Mouse (Mus musculus) hindbrain, embryonic 15.5 days (tissue): ENCODE results near the gene Prkcz. TPM values are rescaled to one million over a fixed set of nuclear protein-coding genes. Genes with fewer than 3 reads are reported as not detected.

Experiments
- ATAC-seq: fragments of 200-750 bp; cut with Nextera tagmentation; 2 replicates; pipeline ENCODE4 v1.8.0; 2017; ENCODE audit warnings: low read depth, moderate number of reproducible peaks, moderate TSS enrichment; ENCODE audit not compliant: low FRiP score
- H3K27ac ChIP-seq: fragments of 300-500 bp; sonication (generic); replicated peaks from 2 replicates; pipeline ENCODE4 v1.5.1; 2015; ENCODE audit warnings: mild to moderate bottlenecking, inconsistent platforms
- H3K27me3 ChIP-seq: fragments of 300-500 bp; sonication (generic); 2 replicates; pipeline ENCODE4 v1.6.1; 2015; ENCODE audit warnings: control low read depth, inconsistent platforms
- H3K36me3 ChIP-seq: fragments of 300-500 bp; sonication (generic); 2 replicates; pipeline ENCODE4 v1.6.1; 2015; ENCODE audit warnings: control low read depth, inconsistent platforms
- H3K4me1 ChIP-seq: fragments of 300-500 bp; sonication (generic); replicated peaks from 2 replicates; pipeline ENCODE4 v1.6.1; 2015; ENCODE audit warnings: control low read depth, inconsistent platforms
- H3K4me2 ChIP-seq: fragments of 300-500 bp; sonication (generic); 2 replicates; pipeline ENCODE4 v1.6.1; 2015; ENCODE audit warnings: moderate library complexity, mild to moderate bottlenecking, inconsistent platforms
- H3K4me3 ChIP-seq: fragments of 300-500 bp; sonication (generic); 2 replicates; pipeline ENCODE4 v1.5.1; 2015; ENCODE audit warnings: mild to moderate bottlenecking, inconsistent platforms
- H3K9ac ChIP-seq: fragments of 300-500 bp; sonication (generic); 2 replicates; pipeline ENCODE4 v1.6.1; 2015; ENCODE audit warnings: inconsistent platforms
- H3K9me3 ChIP-seq: fragments of 300-500 bp; sonication (generic); 2 replicates; pipeline ENCODE4 v1.6.1; 2016; ENCODE audit warnings: control low read depth, inconsistent platforms
- WGBS: fragments of 180-500 bp; shearing (Covaris S2); methylation state at CpG from one replicate; pipeline ENCODE4 v1.1.7; 2015; 5-methylcytosine and 5-hydroxymethylcytosine counted together
- polyA plus RNA-seq: library from polyadenylated mRNA; unstranded; fragments of >200 nt; fragmentation: Nextera tagmentation; extraction: Ambion mirVana; gene quantifications from 2 replicates; pipeline ENCODE4 v1.2.1, GENCODE M21; 2015

Prkcz gene
- polyA plus RNA-seq, 1 experiment from 2014 or later = 87.2 TPM

DNA sequence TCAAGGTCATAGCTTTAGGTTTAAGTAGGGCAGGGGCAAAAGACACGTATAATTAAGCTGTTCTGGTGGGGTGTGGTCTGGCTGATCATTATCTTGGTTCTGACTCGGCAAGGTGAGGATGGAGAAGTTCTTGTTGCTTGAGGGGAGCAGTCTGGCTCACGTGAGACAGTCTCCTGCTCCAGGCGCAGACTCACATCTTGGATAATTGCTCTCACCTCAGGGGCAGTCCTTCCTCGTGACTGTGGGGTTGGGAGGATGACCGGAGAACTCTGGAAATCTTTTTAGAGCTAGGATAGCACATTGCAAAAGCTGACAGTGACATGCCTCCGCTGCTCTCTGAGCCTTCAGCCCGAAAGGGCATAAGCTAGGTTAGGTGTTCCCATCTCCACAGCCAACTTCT, 36.6 kb downstream of the Prkcz start:
- WGBS = 73% methylated on average over 8 of the region's 8 CpGs
- H3K27ac ChIP-seq = no peak overlapping the region

DNA sequence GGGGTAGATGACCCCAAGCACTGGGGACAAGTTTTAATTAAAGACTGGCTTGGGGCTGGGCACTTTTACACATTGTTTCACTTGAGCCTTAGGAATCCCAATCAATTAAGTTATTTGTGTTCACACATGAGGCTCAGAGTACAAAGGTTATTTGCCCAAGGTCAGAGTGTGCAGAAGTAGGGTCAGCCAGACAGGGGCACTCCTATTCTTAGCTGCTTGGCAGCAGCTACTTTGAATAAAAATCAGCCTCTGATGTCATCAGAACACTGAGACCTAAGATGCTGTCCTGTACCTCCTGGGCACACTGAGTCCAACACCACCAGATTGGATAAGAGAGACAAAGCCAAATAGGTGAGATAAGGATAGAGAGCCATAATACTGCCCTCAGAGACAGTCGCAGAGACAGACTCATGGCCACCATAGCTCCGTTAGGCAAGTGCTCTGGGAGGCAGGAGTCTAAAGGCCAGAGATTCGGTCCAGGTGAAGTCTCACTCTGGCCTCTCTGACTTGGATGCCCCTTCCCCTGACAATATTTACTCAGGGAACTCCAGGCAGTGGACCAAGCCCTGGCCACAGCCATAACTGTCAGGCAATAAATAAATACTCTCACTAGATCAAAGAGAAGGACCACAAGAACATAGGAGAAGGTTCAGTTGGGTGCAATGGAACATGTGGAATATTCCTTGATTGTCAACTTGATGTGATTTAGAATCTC, 37.9 kb downstream of the Prkcz start:
- WGBS = 92% methylated on average over 3 of the region's 3 CpGs

More for the DNA sequence above, 36.6 kb downstream of the Prkcz start:
- no peaks in the 10 kb centered on the region for H3K9me3 ChIP-seq
- no peak overlapping the region for H3K4me2 ChIP-seq
- ATAC-seq = no peak
- H3K27me3 ChIP-seq = no peaks in the 10 kb centered on the region
- H3K9ac ChIP-seq = no peak overlapping the region
- H3K36me3 ChIP-seq = no peaks in the 10 kb centered on the region
- peaks cover 20% of the 10 kb centered on the region for H3K4me1 ChIP-seq
- no peak overlapping the region for H3K4me3 ChIP-seq

DNA sequence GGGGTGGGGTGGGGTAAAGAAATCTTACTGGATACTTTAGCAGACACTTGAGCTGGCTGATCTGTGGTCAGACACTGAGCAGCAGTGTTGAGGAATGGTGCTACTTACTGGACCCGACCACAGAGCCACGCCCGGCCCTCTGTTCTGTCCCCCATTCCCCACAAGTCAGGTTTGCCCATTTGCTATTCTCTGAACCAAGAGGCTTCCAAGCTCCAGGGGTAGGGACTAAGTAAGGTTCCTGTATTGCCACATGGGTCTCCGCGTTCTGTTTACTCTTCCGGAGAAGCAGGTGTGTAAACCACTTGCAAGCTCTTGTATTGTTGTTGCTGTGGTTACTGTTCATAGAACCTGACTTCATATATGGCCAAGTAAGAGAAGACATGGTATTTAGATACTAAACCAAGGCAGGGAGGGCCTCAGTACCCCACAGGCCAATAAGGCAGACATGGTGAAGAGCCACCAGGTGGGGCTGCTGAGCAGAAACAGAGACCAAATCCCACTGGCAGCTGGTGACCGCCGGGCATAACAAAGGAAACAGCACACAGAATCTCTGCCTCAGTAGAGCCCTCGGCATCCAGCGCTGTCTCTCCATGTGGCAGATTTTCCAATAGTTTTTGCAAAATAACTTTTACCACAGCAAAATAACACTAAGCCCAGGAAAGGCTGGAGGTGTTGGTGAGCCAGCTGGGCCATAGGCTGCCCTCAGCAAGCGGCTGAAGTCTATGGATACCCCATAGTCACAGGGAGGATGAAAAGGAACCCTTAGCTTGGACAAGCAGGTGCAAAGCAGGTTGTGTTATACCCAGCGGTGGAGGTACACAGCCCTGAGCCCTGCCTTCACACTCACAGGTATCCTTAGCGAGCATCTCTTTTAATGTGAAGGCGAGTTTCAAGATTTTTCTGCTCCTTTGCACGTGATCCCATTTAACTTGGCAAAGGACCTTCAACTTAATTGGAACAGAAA, 40.6 kb downstream of the Prkcz start:
- Histone ChIP-seq H3K27me3 (no peaks in the 10 kb centered on the region), H3K27ac (peak overlapping the region; percentile 72), H3K9me3 (no peaks in the 10 kb centered on the region), H3K4me3 (no peak overlapping the region), H3K4me2 (peak overlapping the region; percentile 26), H3K9ac (no peak overlapping the region), H3K4me1 (peaks cover 17% of the 10 kb centered on the region), H3K36me3 (no peaks in the 10 kb centered on the region)
- WGBS = 54% methylated on average over 15 of the region's 15 CpGs
- ATAC-seq = peak; percentile 70

More for the DNA sequence above, 37.9 kb downstream of the Prkcz start:
- Histone ChIP-seq H3K36me3 (no peaks in the 10 kb centered on the region), H3K27ac (no peak overlapping the region), H3K4me1 (peaks cover 20% of the 10 kb centered on the region), H3K4me3 (no peak overlapping the region), H3K27me3 (no peaks in the 10 kb centered on the region), H3K9me3 (no peaks in the 10 kb centered on the region), H3K4me2 (no peak overlapping the region), H3K9ac (no peak overlapping the region)
- no peak for ATAC-seq

DNA sequence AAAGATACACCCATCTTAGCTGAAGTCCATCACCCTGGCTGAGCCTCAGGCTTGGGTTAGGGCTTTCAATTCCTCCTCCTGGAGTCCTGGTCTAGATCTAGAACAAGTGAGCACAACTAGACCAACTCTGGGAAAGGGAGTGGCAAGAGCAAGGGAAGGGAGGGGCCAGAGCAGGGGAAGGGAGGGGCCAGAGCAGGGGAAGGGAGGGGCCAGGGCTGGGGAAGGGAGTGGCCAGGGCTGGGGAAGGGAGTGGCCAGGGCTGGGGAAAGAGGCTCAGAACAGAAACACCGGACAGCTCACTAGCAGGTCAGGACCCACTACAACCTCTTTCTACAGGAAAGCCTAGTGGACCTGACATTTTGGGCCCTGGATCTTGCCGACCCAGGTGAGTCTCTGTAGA, 42.9 kb downstream of the Prkcz start:
- Histone ChIP-seq H3K27ac (no peak overlapping the region), H3K9ac (no peak overlapping the region), H3K4me3 (no peak overlapping the region), H3K4me1 (peaks cover 17% of the 10 kb centered on the region), H3K27me3 (no peaks in the 10 kb centered on the region), H3K4me2 (no peak overlapping the region), H3K9me3 (no peaks in the 10 kb centered on the region), H3K36me3 (no peaks in the 10 kb centered on the region)
- 50% methylated on average over 2 of the region's 2 CpGs for WGBS
- ATAC-seq = no peak

DNA sequence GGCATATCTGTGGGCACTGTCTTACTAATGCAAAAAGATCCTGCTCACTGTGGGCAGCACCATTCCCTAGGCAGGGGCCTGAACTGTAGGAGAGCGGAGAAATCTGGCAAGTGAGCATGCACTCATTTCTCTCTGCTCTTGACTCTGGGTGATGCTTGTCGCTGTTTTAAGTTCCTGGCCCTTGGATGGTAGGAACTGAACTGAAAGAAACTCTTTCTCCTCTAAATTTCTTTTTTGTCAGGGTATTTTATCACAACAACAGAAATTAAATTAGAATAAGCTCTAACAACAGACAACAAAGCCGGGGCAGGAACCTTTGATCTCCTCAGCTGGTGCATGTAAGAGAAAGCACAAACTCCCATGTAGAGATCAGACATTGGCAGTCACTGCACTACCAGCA, 46.1 kb downstream of the Prkcz start:
- no peak overlapping the region for H3K9ac ChIP-seq
- no peaks in the 10 kb centered on the region for H3K27me3 ChIP-seq
- no peak overlapping the region for H3K27ac ChIP-seq
- no peak for ATAC-seq
- no peak overlapping the region for H3K4me2 ChIP-seq
- H3K36me3 ChIP-seq = no peaks in the 10 kb centered on the region
- no peaks in the 10 kb centered on the region for H3K4me1 ChIP-seq
- H3K9me3 ChIP-seq = no peaks in the 10 kb centered on the region
- 88% methylated on average over 3 of the region's 3 CpGs for WGBS
- H3K4me3 ChIP-seq = no peak overlapping the region

DNA sequence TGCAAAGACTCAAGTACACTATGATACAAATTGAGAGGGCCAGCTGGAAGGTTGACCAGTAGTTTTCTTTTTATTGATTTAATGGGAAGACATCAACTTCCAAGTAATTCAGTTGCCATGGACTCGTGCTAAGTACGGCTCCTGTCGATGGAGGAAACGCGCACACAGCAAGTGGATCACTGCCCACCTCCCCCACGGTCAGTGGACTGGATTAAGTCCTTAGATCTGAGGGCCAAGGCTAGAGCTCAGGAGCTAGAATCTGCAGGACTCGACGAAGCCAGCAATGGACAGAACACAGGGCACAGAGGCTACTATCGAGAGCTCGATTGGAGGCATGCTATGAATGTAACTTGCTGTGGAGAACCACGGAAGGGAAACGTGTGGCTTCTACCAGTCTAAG, 52.5 kb downstream of the Prkcz start:
- Histone ChIP-seq H3K9me3 (no peaks in the 10 kb centered on the region), H3K9ac (no peak overlapping the region), H3K4me1 (peaks cover 40% of the 10 kb centered on the region), H3K36me3 (no peaks in the 10 kb centered on the region), H3K27ac (peak overlapping the region; percentile 49), H3K4me2 (no peak overlapping the region), H3K27me3 (no peaks in the 10 kb centered on the region), H3K4me3 (no peak overlapping the region)
- no peak for ATAC-seq
- WGBS = 88% methylated on average over 12 of the region's 12 CpGs

DNA sequence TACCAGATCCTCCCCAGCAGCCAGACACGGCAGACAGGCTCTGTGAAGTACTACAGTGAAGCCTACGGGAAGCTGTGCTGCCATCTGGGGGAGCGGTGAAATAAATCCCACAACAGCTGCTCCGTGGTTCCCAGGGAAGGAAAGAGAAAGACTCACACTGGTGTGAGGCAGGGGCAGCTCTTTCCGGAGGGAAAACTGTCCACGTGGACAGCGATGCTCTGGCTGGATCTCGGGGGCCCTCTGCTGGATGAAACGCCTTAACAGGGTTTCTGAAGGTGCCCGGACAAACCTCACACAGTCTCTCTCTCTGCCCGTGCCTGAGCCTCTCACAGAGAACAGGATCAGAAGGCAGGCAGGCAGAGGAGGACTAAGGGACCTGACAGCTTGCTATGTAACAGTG, 53.1 kb downstream of the Prkcz start:
- peaks cover 40% of the 10 kb centered on the region for H3K4me1 ChIP-seq
- H3K9ac ChIP-seq = peak overlapping the region; percentile 24; the same call in 1 of the 2 replicates
- H3K4me3 ChIP-seq = no peak overlapping the region
- H3K27ac ChIP-seq = peak overlapping the region; percentile 65
- no peaks in the 10 kb centered on the region for H3K9me3 ChIP-seq
- H3K4me2 ChIP-seq = peak overlapping the region; percentile 48
- 0% methylated on average over 11 of the region's 11 CpGs for WGBS
- peak; percentile 80 for ATAC-seq
- H3K36me3 ChIP-seq = no peaks in the 10 kb centered on the region
- H3K27me3 ChIP-seq = no peaks in the 10 kb centered on the region

DNA sequence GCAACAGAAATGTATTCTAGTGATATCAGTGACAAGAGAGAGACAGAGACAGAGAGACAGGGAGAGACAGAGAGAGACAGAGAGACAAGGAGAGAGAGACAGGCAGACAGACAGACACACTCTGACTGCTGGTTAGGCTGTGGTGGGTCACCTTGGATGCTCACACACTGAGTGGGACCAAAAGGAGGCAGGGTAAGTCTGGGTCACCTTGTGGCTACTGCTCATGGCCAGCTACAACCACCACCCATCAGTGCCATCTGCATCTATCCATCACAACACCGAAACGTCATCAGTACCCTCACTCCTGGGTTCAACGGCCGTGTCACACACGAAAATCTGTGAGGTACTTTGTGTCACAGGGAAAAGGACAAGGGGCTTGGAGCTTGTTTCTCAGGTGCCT, 53.6 kb downstream of the Prkcz start:
- WGBS = 69% methylated on average over 5 of the region's 5 CpGs
- ATAC-seq = peak; percentile 12
- Histone ChIP-seq H3K27me3 (no peaks in the 10 kb centered on the region), H3K36me3 (no peaks in the 10 kb centered on the region), H3K27ac (peak overlapping the region; percentile 65), H3K9me3 (no peaks in the 10 kb centered on the region), H3K9ac (peak overlapping the region; percentile 24; the same call in 1 of the 2 replicates), H3K4me3 (no peak overlapping the region), H3K4me2 (peak overlapping the region; percentile 48), H3K4me1 (peaks cover 40% of the 10 kb centered on the region)

DNA sequence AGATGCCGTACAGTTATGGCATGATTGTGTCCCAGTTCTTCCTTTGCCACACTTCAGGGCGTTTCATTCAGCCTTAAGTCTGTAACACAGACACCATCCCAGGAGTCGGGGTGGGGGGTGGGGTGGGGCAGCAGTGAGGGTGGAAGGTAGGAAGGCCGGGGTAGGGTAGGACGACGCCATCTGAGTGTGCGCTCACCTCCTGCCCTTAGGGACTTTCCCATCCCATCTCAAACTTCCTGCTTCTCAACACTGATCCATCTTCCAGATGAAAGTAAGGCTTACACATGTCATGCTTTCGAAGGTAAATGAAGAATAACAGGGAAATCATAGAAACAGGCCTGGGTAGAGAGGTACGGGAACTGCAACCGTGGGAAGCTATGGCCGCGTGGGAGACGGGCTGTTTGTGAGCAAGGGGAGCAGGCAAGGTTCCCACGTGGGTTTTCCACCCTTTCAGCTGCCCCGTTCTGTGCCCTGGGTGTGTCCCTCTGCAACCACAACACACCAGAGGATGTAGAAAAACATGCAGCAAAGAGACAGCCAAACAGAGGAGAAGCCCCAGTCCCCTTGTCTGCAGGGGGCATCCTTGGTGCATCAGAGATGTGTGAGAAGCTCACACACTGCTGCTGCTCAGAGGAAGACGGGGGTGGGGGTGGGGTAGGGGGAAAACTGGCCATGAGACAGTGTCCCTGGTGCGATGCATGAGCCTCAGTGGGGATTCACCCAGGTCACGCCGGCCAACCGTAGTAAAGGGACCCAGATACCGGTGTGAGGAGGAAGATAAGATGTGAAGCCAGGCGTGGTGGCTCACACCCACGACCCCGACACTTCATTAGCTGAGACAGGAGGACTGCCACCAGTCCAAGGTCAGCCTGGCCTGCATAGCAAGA, 54.6 kb downstream of the Prkcz start:
- ATAC-seq = no peak

DNA sequence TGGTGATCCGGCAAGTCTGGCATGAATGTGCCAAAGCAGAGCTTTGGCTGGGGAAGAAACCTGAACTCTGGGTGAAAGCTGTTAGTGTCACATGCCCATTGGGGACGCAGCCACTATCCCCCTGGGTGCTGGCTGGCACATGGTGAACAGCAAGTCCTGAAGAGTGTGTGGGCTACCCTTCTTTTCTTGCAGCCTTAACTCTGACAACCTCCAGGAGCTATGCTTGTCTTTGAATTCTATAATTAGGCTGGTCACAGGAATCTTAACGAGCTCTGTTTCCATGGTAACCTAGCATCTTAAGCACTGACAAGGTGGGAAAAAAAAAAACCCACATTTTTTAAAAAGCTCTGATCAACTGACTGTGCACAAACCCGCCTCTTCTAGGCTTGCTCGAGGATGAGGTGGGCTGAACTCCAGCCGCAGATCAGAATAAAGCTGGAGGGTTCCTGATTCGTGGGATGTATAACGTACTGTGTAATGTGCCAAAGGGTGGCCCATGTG, 55.6 kb downstream of the Prkcz start:
- peak; percentile 25; the same call in 1 of the 2 replicates for ATAC-seq
- Histone ChIP-seq H3K9me3 (no peaks in the 10 kb centered on the region), H3K9ac (0 out of 2 replicates have a peak overlapping the region, but pooled peaks have one; percentile 5), H3K36me3 (no peaks in the 10 kb centered on the region), H3K4me3 (no peak overlapping the region), H3K4me2 (peak overlapping the region; percentile 22; the same call in 1 of the 2 replicates), H3K27ac (peak overlapping the region; percentile 72), H3K4me1 (peaks cover 47% of the 10 kb centered on the region), H3K27me3 (no peaks in the 10 kb centered on the region)
- 39% methylated on average over 8 of the region's 8 CpGs for WGBS

More for the DNA sequence above, 54.6 kb downstream of the Prkcz start:
- Histone ChIP-seq H3K9me3 (no peaks in the 10 kb centered on the region), H3K27me3 (no peaks in the 10 kb centered on the region), H3K9ac (no peak overlapping the region), H3K4me1 (peaks cover 47% of the 10 kb centered on the region), H3K27ac (peak overlapping the region; percentile 68), H3K4me3 (no peak overlapping the region), H3K36me3 (no peaks in the 10 kb centered on the region), H3K4me2 (no peak overlapping the region)
- 72% methylated on average over 24 of the region's 24 CpGs for WGBS

DNA sequence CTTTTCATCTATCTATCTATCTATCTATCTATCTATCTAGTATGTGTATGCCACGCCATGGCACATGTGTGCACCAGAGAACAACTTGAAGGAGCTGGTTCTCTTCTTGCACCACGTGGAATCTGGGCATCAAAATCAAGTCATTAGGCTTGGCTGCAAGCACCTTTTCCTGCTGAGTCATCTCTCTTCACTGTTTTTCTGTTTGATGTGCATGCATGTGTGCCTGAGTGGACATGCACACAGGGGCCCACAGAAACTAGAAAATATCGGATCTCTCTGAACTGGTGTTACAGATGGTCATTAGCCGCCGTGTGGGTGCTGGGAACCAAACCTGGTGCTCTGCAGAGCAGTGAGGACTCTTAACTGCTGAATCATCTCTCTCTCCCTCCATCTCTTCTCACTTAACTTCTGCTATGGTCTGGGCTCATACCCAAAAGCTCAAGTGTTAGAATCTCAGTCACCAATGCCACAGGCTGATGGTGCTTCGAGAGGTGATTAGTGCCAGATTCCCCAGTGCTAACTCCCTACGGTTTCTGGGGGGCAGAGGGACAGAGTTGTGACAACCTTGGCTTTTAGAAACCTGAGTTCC, 56.6 kb downstream of the Prkcz start:
- Histone ChIP-seq H3K36me3 (no peaks in the 10 kb centered on the region), H3K9ac (no peak overlapping the region), H3K9me3 (no peaks in the 10 kb centered on the region), H3K27ac (peak overlapping the region; percentile 72), H3K27me3 (no peaks in the 10 kb centered on the region), H3K4me2 (no peak overlapping the region), H3K4me1 (peaks cover 47% of the 10 kb centered on the region), H3K4me3 (no peak overlapping the region)
- 90% methylated on average over 7 of the region's 7 CpGs for WGBS
- ATAC-seq = no peak
